Mouse (Mus musculus): ENCODE results near the gene Hrk.

The Hrk gene

DNA sequence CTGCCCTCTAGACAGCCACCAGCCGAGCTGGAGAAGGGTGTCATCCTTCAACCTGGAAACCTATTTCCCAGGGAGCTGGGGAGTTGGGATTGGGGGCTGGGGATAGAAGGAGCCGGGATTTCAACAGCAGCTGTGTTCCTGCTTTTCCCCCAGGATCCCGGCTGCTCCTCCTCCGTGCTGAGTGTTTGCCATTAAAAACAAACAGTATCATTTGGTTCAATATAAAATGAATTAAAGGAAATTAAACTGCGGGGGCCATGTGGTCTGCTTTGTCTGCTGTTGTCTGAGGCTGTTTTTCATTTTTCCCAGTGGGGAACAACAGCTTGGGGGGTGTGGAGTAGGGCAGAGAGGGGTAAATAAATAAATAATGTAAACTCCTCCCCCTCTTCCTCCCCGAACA, 53.0 kb downstream of the Hrk start:
- DNase-seq (ENCODE audit: low read depth, low spot score) = no peak

DNA sequence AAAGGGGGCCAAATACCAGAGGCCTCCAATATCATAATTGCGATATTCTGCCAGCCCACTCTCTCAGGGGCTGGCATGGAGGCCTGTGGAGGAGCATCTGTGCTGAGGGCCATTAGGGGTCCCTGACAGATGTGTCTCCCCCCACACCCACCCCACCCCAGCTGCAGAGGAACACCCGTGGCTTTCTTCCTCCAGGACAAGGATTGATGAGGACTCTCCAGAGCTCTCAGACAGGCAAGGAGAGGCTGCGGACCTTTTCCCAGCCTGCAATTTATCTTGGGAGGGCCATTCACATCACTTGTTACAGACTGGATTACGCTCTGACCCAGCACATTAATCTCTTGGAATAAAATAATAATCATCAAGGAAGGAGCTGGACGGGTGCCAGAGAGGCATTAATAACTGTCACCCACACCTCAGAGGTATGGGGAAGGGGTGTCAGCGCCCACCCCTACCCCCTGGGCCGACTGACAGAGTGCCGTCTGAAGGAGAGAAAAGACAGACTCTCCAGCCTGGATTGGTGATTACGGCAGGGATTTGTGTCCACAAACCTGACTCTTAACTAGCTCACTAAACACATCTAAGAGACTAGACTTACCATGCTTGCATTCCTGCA, 58.8 kb downstream of the Hrk start:
- no peak for DNase-seq (ENCODE audit: low read depth, low spot score)

DNA sequence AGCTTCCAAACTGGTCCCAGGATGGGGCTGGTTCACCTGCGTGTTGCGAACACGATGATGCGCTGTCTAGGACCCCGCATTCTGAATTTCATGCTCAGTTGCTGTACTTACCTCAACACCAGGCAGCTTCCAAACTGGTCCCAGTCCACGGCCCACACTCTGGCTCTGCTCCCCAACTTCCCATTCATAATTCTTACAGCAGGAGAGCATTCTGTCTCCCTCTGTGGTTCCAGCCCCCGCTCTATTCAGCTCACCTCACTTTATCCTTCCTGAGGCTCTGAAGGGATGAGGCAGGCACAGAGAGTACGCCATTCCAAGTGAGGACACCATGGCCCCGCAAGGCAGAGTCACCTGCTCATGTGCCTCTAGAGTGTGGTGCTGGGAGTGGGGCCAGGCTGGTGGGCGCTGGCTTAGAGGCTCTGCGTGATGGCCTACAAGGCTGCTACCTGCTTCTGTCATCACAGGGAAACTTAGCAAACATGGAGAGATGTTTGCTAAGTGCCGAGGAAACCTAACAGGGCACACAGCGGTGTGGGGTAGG, 65.7 kb downstream of the Hrk start:
- no peak for DNase-seq (ENCODE audit: low read depth, low spot score)

DNA sequence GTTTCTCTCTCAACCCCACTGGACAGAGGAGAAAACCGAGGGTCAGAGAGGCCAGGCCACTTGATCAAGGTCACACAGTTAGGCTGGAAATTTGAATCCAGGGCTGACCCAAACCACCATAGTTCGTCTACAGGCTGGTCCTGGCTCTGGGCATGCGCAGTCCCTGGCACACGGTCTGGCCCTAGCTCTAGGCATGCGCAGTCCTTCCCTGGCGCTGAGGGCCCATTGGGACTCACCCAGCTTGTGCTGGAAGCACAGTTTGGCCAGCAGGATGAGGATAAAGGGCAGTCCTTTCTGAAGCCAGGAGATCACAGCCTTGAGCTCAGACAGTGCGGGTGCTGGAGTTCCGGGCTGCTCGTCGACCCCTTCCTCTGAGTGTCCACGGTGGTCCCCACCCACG, 72.4 kb downstream of the Hrk start:
- no peak for DNase-seq (ENCODE audit: low read depth, low spot score)

Measured in WW6 (cell line).